Mouse (Mus musculus) heart, adult 9 months (tissue): Measurements from ENCODE around the gene Rpia.
"Not testable (repeated sequence)": the region's sequence is repeated elsewhere in the genome, so short reads cannot be mapped to it uniquely, and the experiment has no call there.

Experiments
- DNase-seq, 2 experiments: peaks; one replicate each; pipeline ENCODE4 v3.0.0; 2022; ENCODE audit warnings: low spot score in 2 of 2

Gene Rpia

GRCm38 (mm10) chr6:70791824-70792535, at the start of gene Rpia:
Gene Rpia (minus strand): TSS chr6:70792232.
- peak; percentile 99 for DNase-seq

- DNase-seq = no peak
Measured at GRCm38 (mm10) chr6:70840281-70840680, 48.2 kb upstream of the Rpia start.

- no peak for DNase-seq
Measured at GRCm38 (mm10) chr6:70838532-70838931, 46.5 kb upstream of the Rpia start.

- DNase-seq = no peak
Measured at GRCm38 (mm10) chr6:70837297-70837696, 45.3 kb upstream of the Rpia start.

- no peak for DNase-seq
Measured at GRCm38 (mm10) chr6:70831179-70831839, 39.3 kb upstream of the Rpia start.

GRCm38 (mm10) chr6:70830552-70830951, 38.5 kb upstream of the Rpia start:
- DNase-seq = no peak

- DNase-seq = no peak
Measured at GRCm38 (mm10) chr6:70829451-70829850, 37.4 kb upstream of the Rpia start.

GRCm38 (mm10) chr6:70824987-70825337, 32.9 kb upstream of the Rpia start:
- DNase-seq = no peak

GRCm38 (mm10) chr6:70824085-70824986, 32.3 kb upstream of the Rpia start:
- peak; percentile 77 to 78 for DNase-seq

GRCm38 (mm10) chr6:70823277-70823676, 31.2 kb upstream of the Rpia start:
- DNase-seq = not testable (repeated sequence)

GRCm38 (mm10) chr6:70822386-70822910, 30.4 kb upstream of the Rpia start:
- DNase-seq = no peak

- DNase-seq = peak in 1 of 2 experiments; percentile 28
Measured at GRCm38 (mm10) chr6:70821566-70821965, 29.5 kb upstream of the Rpia start.

- DNase-seq = no peak
Measured at GRCm38 (mm10) chr6:70815471-70815870, 23.4 kb upstream of the Rpia start.

GRCm38 (mm10) chr6:70814629-70814950, 22.6 kb upstream of the Rpia start:
- no peak for DNase-seq

GRCm38 (mm10) chr6:70813921-70814628, 22.0 kb upstream of the Rpia start:
- no peak for DNase-seq

GRCm38 (mm10) chr6:70812526-70812895, 20.5 kb upstream of the Rpia start:
- DNase-seq = no peak

GRCm38 (mm10) chr6:70811557-70812525, 19.8 kb upstream of the Rpia start:
- peak; percentile 61 to 75 for DNase-seq

GRCm38 (mm10) chr6:70810524-70810923, 18.5 kb upstream of the Rpia start:
- DNase-seq = no peak

- DNase-seq = no peak
Measured at GRCm38 (mm10) chr6:70806514-70806912, 14.5 kb upstream of the Rpia start.

- DNase-seq = peak; percentile 34 to 68
Measured at GRCm38 (mm10) chr6:70805820-70806513, 13.9 kb upstream of the Rpia start.
